Mouse (Mus musculus) myocyte (in vitro differentiated cells): ENCODE data around the gene Cptp. TPM values are rescaled to one million over a fixed set of nuclear protein-coding genes. Genes with fewer than 3 reads are reported as not detected.

Source experiments
- H3K27me3 ChIP-seq: one replicate; pipeline ENCODE4 v1.6.1; 2011; ENCODE audit not compliant: control insufficient read depth, insufficient read depth, insufficient read length
- H3K36me3 ChIP-seq: one replicate; pipeline ENCODE4 v1.6.1; 2011; ENCODE audit not compliant: control insufficient read depth, insufficient read depth
- H3K4me2 ChIP-seq: one replicate; pipeline ENCODE4 v1.6.1; 2011; ENCODE audit warnings: low read depth, control low read depth
- H3K4me3 ChIP-seq: one replicate; pipeline ENCODE4 v1.5.1; 2011; ENCODE audit warnings: mild to moderate bottlenecking, control low read depth, moderate library complexity
- H3K79me2 ChIP-seq: one replicate; pipeline ENCODE4 v1.6.1; 2011; ENCODE audit not compliant: control insufficient read depth, insufficient read depth
- H3ac ChIP-seq: one replicate; pipeline ENCODE4 v1.6.1; 2011; ENCODE audit not compliant: control insufficient read depth, insufficient read length
- CEBPB ChIP-seq: IDR thresholded peaks from 2 replicates; pipeline ENCODE4 v1.6.1; 2011; ENCODE audit warnings: mild to moderate bottlenecking, moderate library complexity; ENCODE audit not compliant: poor library complexity, insufficient read depth, severe bottlenecking
- E2F4 ChIP-seq: IDR thresholded peaks from one replicate; pipeline ENCODE4 v1.6.1; 2011; ENCODE audit warnings: mild to moderate bottlenecking, control low read depth, moderate library complexity; ENCODE audit not compliant: insufficient read depth
- MAX ChIP-seq: IDR thresholded peaks from one replicate; pipeline ENCODE4 v1.6.1; 2011; ENCODE audit warnings: low read depth, mild to moderate bottlenecking, control low read depth
- MYOD1 ChIP-seq, 3 experiments: IDR thresholded peaks; one replicate each; pipeline ENCODE4 v1.6.1; 2011; ENCODE audit warnings: control low read depth in 2 of 3, low read depth in 2 of 3, mild to moderate bottlenecking in 2 of 3, moderate library complexity in 1 of 3; ENCODE audit not compliant: insufficient read length in 2 of 3, control insufficient read depth in 1 of 3
- MYOG ChIP-seq, 3 experiments: IDR thresholded peaks; one replicate each; pipeline ENCODE4 v1.6.1; 2011; ENCODE audit warnings: control low read depth in 2 of 3, low read depth in 2 of 3, mild to moderate bottlenecking in 2 of 3; ENCODE audit not compliant: insufficient read length in 2 of 3, control insufficient read depth in 1 of 3, insufficient read depth in 1 of 3
- POLR2A ChIP-seq: IDR thresholded peaks from one replicate; pipeline ENCODE4 v1.6.1; 2011; ENCODE audit warnings: low read depth, mild to moderate bottlenecking, control low read depth, moderate library complexity; ENCODE audit not compliant: insufficient read length
- POLR2AphosphoS2 ChIP-seq: IDR thresholded peaks from one replicate; pipeline ENCODE4 v1.6.1; 2011; ENCODE audit warnings: low read depth, control low read depth; ENCODE audit not compliant: insufficient read length
- REST ChIP-seq: IDR thresholded peaks from one replicate; pipeline ENCODE4 v1.6.1; 2011; ENCODE audit warnings: mild to moderate bottlenecking, control low read depth, moderate library complexity; ENCODE audit not compliant: insufficient read depth, insufficient read length
- SRF ChIP-seq: IDR thresholded peaks from one replicate; pipeline ENCODE4 v1.6.1; 2011; ENCODE audit warnings: low read depth; ENCODE audit not compliant: control insufficient read depth, insufficient read length
- TCF12 ChIP-seq: IDR thresholded peaks from one replicate; pipeline ENCODE4 v1.6.1; 2011; ENCODE audit warnings: mild to moderate bottlenecking, control low read depth; ENCODE audit not compliant: poor library complexity, insufficient read depth, severe bottlenecking
- TCF3 ChIP-seq: IDR thresholded peaks from one replicate; pipeline ENCODE4 v1.6.1; 2011; ENCODE audit warnings: low read depth, control low read depth; ENCODE audit not compliant: insufficient read length
- USF1 ChIP-seq: IDR thresholded peaks from one replicate; pipeline ENCODE4 v1.6.1; 2011; ENCODE audit warnings: low read depth, mild to moderate bottlenecking, control low read depth, moderate library complexity
- polyA plus RNA-seq: library from polyadenylated mRNA; unstranded; fragments of >200 nt; fragmentation: generic; extraction: Trizol; gene quantifications from one replicate; pipeline ENCODE4 v1.2.1, GENCODE M21; 2012; ENCODE audit warnings: missing spikeins

The Cptp gene
- polyA plus RNA-seq, 1 experiment, result 10.5 TPM

GRCm38 (mm10) chr4:155823443-155823842 is 45.8 kb downstream of the Cptp start:
- TF ChIP-seq MAX (no peak), TCF12 (no peak), TCF3 (no peak), MYOG (IDR thresholded peaks at IDR 0.05; ENCODE audit: control insufficient read depth in 1 of 3, insufficient read depth in 1 of 3, insufficient read length in 2 of 3, low read depth in 2 of 3) (no peak), USF1 (no peak), REST (no peak), POLR2AphosphoS2 (no peak), MYOD1 (IDR thresholded peaks at IDR 0.05; ENCODE audit: control insufficient read depth in 1 of 3, insufficient read length in 2 of 3, low read depth in 2 of 3) (no peak), CEBPB (no peak), POLR2A (no peak), SRF (no peak), E2F4 (no peak)
- Histone ChIP-seq H3K4me2 (no peak overlapping the region), H3K36me3 (peaks cover 75% of the 10 kb centered on the region), H3K27me3 (no peaks in the 10 kb centered on the region), H3ac (no peak overlapping the region), H3K4me3 (no peak overlapping the region), H3K79me2 (peaks cover 31% of the 10 kb centered on the region)

DNA sequence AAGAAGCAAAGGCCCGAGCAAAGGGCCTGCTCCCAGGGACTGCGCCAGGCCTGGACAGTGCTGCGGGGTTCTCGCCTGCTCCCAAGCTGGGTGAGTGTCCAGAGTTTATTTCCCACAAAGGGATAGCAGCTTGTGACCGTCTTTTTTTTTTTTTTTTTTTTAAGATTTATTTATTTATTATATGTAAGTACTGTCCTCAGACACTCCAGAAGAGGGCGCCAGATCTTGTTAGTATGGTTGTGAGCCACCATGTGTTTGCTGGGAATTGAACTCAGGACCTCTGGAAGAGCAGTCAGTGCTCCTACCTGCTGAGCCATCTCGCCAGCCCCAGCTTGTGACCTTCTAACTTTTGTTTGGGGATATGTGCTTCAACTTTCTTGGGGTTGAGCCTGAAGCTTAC is 48.2 kb downstream of the Cptp start:
- peaks cover 81% of the 10 kb centered on the region for H3K36me3 ChIP-seq
- no peak overlapping the region for H3K4me3 ChIP-seq
- peaks cover 55% of the 10 kb centered on the region for H3K79me2 ChIP-seq
- TF ChIP-seq CEBPB, result no peak
- H3K27me3 ChIP-seq, result no peaks in the 10 kb centered on the region
- H3K4me2 ChIP-seq, result no peak overlapping the region
- no peak overlapping the region for H3ac ChIP-seq

DNA sequence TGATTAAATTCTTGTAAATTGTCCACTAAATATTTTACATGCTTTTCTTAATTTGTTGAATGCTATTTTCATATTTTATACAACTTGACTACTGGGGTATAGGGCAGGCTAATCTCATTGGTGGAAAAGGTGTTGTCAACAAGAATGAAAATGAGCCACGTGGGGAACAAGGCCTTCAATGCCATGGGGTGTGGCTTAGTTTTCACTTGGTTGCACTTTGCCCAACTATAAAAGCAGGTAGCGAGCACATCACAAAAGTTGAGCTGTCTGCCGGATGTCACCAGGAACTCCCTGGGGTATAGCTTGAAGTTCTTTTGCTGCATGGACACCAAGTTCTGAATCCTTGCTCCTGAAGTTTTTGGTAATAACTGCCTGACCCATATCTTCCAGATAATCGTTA is 51.7 kb downstream of the Cptp start:
- Histone ChIP-seq H3K4me2 (no peak overlapping the region), H3K4me3 (no peak overlapping the region), H3K27me3 (no peaks in the 10 kb centered on the region), H3ac (no peak overlapping the region), H3K79me2 (peaks cover 84% of the 10 kb centered on the region), H3K36me3 (peaks cover 71% of the 10 kb centered on the region)
- no peak for TF ChIP-seq SRF
- TF ChIP-seq POLR2A, result no peak
- no peak for TF ChIP-seq MYOG (IDR thresholded peaks at IDR 0.05; ENCODE audit: control insufficient read depth in 1 of 3, insufficient read depth in 1 of 3, insufficient read length in 2 of 3, low read depth in 2 of 3)

Other genes with a start within 250 kb of the Cptp start
- 47.7 TPM for gene Cdk11b, start 244.6 kb downstream of the Cptp start, polyA plus RNA-seq
- not detected for gene Gm10563, start 224.0 kb downstream of the Cptp start, polyA plus RNA-seq
- gene Mmp23, start 216.1 kb downstream of the Cptp start, polyA plus RNA-seq, result 1.8 TPM
- gene Mib2, start 200.2 kb downstream of the Cptp start, polyA plus RNA-seq, result 106 TPM
- gene Fndc10, start 175.1 kb downstream of the Cptp start, polyA plus RNA-seq, result 8.3 TPM
- gene Ssu72, start 164.6 kb downstream of the Cptp start, polyA plus RNA-seq, result 105 TPM
- 1.2 TPM for gene Tmem240, start 134.6 kb downstream of the Cptp start, polyA plus RNA-seq
- gene Atad3a, start 108.3 kb downstream of the Cptp start, polyA plus RNA-seq, result 60.9 TPM
- gene Vwa1, start 94.7 kb downstream of the Cptp start, polyA plus RNA-seq, result 3.2 TPM
- gene Tmem88b, start 83.6 kb downstream of the Cptp start, polyA plus RNA-seq, result 0.97 TPM
- not detected for gene Ankrd65, start 79.0 kb downstream of the Cptp start, polyA plus RNA-seq
- gene Mrpl20, start 66.6 kb downstream of the Cptp start, polyA plus RNA-seq, result 132 TPM
- gene Ccnl2, start 57.0 kb downstream of the Cptp start, polyA plus RNA-seq, result 24.7 TPM
- 152 TPM for gene Aurkaip1, start 38.2 kb downstream of the Cptp start, polyA plus RNA-seq
- gene Mxra8, start 29.8 kb downstream of the Cptp start, polyA plus RNA-seq, result 87.5 TPM
- 98.4 TPM for gene Dvl1, start 22.0 kb downstream of the Cptp start, polyA plus RNA-seq
- 0.17 TPM for gene Tas1r3, start 6.1 kb downstream of the Cptp start, polyA plus RNA-seq
- 72.1 TPM for gene Ints11, start 106 bp upstream of the Cptp start, polyA plus RNA-seq
- 19.1 TPM for gene Pusl1, start 22.3 kb upstream of the Cptp start, polyA plus RNA-seq
- gene Acap3, start 22.4 kb upstream of the Cptp start, polyA plus RNA-seq, result 22.3 TPM
- 70.6 TPM for gene Ube2j2, start 74.4 kb upstream of the Cptp start, polyA plus RNA-seq
- 2.1 TPM for gene C1qtnf12, start 92.9 kb upstream of the Cptp start, polyA plus RNA-seq
- 5.4 TPM for gene B3galt6, start 123.2 kb upstream of the Cptp start, polyA plus RNA-seq
- gene Sdf4, start 123.4 kb upstream of the Cptp start, polyA plus RNA-seq, result 137 TPM
- gene Tnfrsf4, start 144.4 kb upstream of the Cptp start, polyA plus RNA-seq, result 0.64 TPM
- gene Tnfrsf18, start 156.7 kb upstream of the Cptp start, polyA plus RNA-seq, result 0.40 TPM
- gene Ttll10, start 190.0 kb upstream of the Cptp start, polyA plus RNA-seq, result not detected
- gene 9430015G10Rik, start 240.5 kb upstream of the Cptp start, polyA plus RNA-seq, result 11.0 TPM